Mouse (Mus musculus): ENCODE measurements around the gene Slc35a1. TPM values are rescaled to one million over a fixed set of nuclear protein-coding genes. Genes with fewer than 3 reads are reported as not detected.

The Slc35a1 gene
- polyA plus RNA-seq, 1 experiment from 2014 or later: 26.5 TPM

DNA sequence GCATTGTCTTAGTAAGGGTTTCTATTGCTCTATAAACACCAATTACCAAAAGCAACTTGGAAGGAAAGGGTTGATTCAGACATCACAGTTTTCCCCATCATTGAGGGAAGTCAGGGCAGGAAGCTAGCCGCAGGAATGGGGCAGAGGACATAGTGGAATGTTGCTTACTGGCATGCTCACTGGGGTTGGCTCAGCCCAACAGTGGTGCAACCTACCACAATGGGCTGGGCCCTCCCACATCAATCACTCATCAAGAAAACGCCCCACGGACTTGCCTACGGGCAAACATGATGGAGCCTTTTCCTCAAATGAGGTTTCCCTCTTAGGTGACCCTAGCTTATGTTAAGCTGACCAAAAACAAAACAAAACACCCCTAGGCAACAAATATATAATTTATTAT lies 35.9 kb upstream of the Slc35a1 start:
- no peaks in the 10 kb centered on the region for H3K36me3 ChIP-seq (ENCODE audit: insufficient read depth, low read length)
- no peak overlapping the region for H3K4me2 ChIP-seq (replicated peaks; ENCODE audit: low read depth, low read length)
- H3K9me3 ChIP-seq (ENCODE audit: low read length): no peaks in the 10 kb centered on the region
- no peak overlapping the region for H3K4me3 ChIP-seq (ENCODE audit: low read depth, low read length)
- H3K27me3 ChIP-seq (replicated peaks; ENCODE audit: insufficient read depth, low read length): no peaks in the 10 kb centered on the region
- 60% methylated on average over 4 of the region's 4 CpGs for WGBS
- no peaks in the 10 kb centered on the region for H3K4me1 ChIP-seq (ENCODE audit: insufficient read depth, low read depth, low read length)
- DNase-seq (ENCODE audit: low spot score) (no peak), ATAC-seq (no peak)
- no peak overlapping the region for H3K27ac ChIP-seq (ENCODE audit: low read length)
- no peak overlapping the region for H3K9ac ChIP-seq (replicated peaks; ENCODE audit: low read depth)
- TF ChIP-seq CTCF (IDR thresholded peaks at IDR 0.05) (no peak), EP300 (IDR thresholded peaks at IDR 0.05) (no peak)

- H3K36me3 ChIP-seq (ENCODE audit: insufficient read depth, low read length): no peaks in the 10 kb centered on the region
- TF ChIP-seq CTCF (IDR thresholded peaks at IDR 0.05): no peak
- no peak for TF ChIP-seq EP300 (IDR thresholded peaks at IDR 0.05)
- no peak overlapping the region for H3K9ac ChIP-seq (replicated peaks; ENCODE audit: low read depth)
- H3K4me1 ChIP-seq (ENCODE audit: insufficient read depth, low read depth, low read length): no peaks in the 10 kb centered on the region
- no peak for ATAC-seq
- no peak for DNase-seq (ENCODE audit: low spot score)
- H3K27ac ChIP-seq (ENCODE audit: low read length): no peak overlapping the region
- H3K4me3 ChIP-seq (ENCODE audit: low read depth, low read length): no peak overlapping the region
- H3K9me3 ChIP-seq (ENCODE audit: low read length): no peaks in the 10 kb centered on the region
- H3K4me2 ChIP-seq (replicated peaks; ENCODE audit: low read depth, low read length): no peak overlapping the region
- 85% methylated on average over 7 of the region's 7 CpGs for WGBS
- H3K27me3 ChIP-seq (replicated peaks; ENCODE audit: insufficient read depth, low read length): no peaks in the 10 kb centered on the region
These were observed 33.1 kb upstream of the Slc35a1 start for GRCm38 (mm10) chr4:34720127-34720895.

DNA sequence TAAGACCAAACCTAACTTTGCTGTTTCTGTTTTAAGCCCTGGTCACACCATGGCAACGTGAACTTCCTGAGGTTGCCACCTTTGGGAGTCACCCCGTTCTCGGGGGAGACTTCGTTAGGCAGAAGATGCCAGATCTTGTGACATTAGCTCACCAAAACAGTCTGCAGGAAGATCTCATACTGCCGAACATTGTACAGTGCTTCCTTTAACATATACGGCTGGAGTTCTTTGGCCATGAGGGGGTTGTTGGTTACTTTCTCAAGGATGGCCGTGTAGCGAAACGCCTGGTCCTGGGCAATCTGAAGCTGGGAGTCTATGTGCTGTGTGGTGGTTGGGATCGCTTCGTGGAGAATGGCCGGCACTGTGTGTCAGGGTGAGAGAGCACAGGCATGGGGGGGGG lies 32.2 kb upstream of the Slc35a1 start:
- Histone ChIP-seq H3K27me3 (replicated peaks; ENCODE audit: insufficient read depth, low read length) (no peaks in the 10 kb centered on the region), H3K4me2 (replicated peaks; ENCODE audit: low read depth, low read length) (no peak overlapping the region), H3K36me3 (ENCODE audit: insufficient read depth, low read length) (no peaks in the 10 kb centered on the region), H3K4me1 (ENCODE audit: insufficient read depth, low read depth, low read length) (no peaks in the 10 kb centered on the region), H3K9ac (replicated peaks; ENCODE audit: low read depth) (no peak overlapping the region), H3K4me3 (ENCODE audit: low read depth, low read length) (no peak overlapping the region), H3K9me3 (ENCODE audit: low read length) (no peaks in the 10 kb centered on the region), H3K27ac (ENCODE audit: low read length) (no peak overlapping the region)
- WGBS: 97% methylated on average over 12 of the region's 12 CpGs
- TF ChIP-seq EP300 (IDR thresholded peaks at IDR 0.05) (no peak), CTCF (IDR thresholded peaks at IDR 0.05) (no peak)
- ATAC-seq (no peak), DNase-seq (ENCODE audit: low spot score) (no peak)

GRCm38 (mm10) chr4:34715062-34715461 lies 27.8 kb upstream of the Slc35a1 start:
- DNase-seq (ENCODE audit: low spot score) (no peak), ATAC-seq (no peak)
- H3K9me3 ChIP-seq (ENCODE audit: low read length): no peaks in the 10 kb centered on the region
- H3K4me3 ChIP-seq (ENCODE audit: low read depth, low read length): no peak overlapping the region
- 95% methylated on average over 1 of the region's 1 CpGs for WGBS
- no peak overlapping the region for H3K9ac ChIP-seq (replicated peaks; ENCODE audit: low read depth)
- no peaks in the 10 kb centered on the region for H3K4me1 ChIP-seq (ENCODE audit: insufficient read depth, low read depth, low read length)
- TF ChIP-seq CTCF (IDR thresholded peaks at IDR 0.05): no peak
- no peak for TF ChIP-seq EP300 (IDR thresholded peaks at IDR 0.05)
- no peak overlapping the region for H3K4me2 ChIP-seq (replicated peaks; ENCODE audit: low read depth, low read length)
- no peaks in the 10 kb centered on the region for H3K36me3 ChIP-seq (ENCODE audit: insufficient read depth, low read length)
- no peak overlapping the region for H3K27ac ChIP-seq (ENCODE audit: low read length)
- H3K27me3 ChIP-seq (replicated peaks; ENCODE audit: insufficient read depth, low read length): no peaks in the 10 kb centered on the region

GRCm38 (mm10) chr4:34708127-34708526 lies 20.9 kb upstream of the Slc35a1 start:
- DNase-seq (ENCODE audit: low spot score): no peak
- no peak overlapping the region for H3K4me2 ChIP-seq (replicated peaks; ENCODE audit: low read depth, low read length)
- H3K9me3 ChIP-seq (ENCODE audit: low read length): no peaks in the 10 kb centered on the region
- H3K36me3 ChIP-seq (ENCODE audit: insufficient read depth, low read length): no peaks in the 10 kb centered on the region
- no peak for ATAC-seq
- H3K27me3 ChIP-seq (replicated peaks; ENCODE audit: insufficient read depth, low read length): no peaks in the 10 kb centered on the region
- H3K9ac ChIP-seq (replicated peaks; ENCODE audit: low read depth): no peak overlapping the region
- no peaks in the 10 kb centered on the region for H3K4me1 ChIP-seq (ENCODE audit: insufficient read depth, low read depth, low read length)
- no peak overlapping the region for H3K27ac ChIP-seq (ENCODE audit: low read length)
- WGBS: 61% methylated on average over 3 of the region's 3 CpGs
- H3K4me3 ChIP-seq (ENCODE audit: low read depth, low read length): no peak overlapping the region
- TF ChIP-seq CTCF (IDR thresholded peaks at IDR 0.05): no peak
- no peak for TF ChIP-seq EP300 (IDR thresholded peaks at IDR 0.05)

DNA sequence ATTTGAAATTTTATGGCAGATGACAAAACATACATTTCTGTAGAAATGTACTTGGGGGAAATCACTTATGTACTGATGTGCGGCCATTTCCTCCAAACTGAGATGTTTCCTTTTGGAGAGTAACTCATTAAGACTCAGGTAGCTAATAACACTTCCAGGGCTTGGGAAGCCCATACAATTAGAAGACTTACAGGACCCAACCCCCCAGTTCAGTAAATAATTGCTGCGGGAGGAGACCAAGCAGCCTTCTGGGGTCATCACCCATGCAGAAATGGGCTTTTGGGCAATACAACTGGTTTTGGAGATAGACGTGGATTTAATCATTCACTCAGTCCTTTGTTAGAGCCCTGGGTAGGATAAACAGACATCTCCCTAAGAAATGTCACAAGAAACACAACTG lies 20.0 kb upstream of the Slc35a1 start:
- no peak overlapping the region for H3K9ac ChIP-seq (replicated peaks; ENCODE audit: low read depth)
- H3K36me3 ChIP-seq (ENCODE audit: insufficient read depth, low read length): no peaks in the 10 kb centered on the region
- WGBS: 71% methylated on average over 3 of the region's 3 CpGs
- H3K9me3 ChIP-seq (ENCODE audit: low read length): no peaks in the 10 kb centered on the region
- H3K27me3 ChIP-seq (replicated peaks; ENCODE audit: insufficient read depth, low read length): no peaks in the 10 kb centered on the region
- H3K27ac ChIP-seq (ENCODE audit: low read length): no peak overlapping the region
- H3K4me1 ChIP-seq (ENCODE audit: insufficient read depth, low read depth, low read length): no peaks in the 10 kb centered on the region
- no peak overlapping the region for H3K4me2 ChIP-seq (replicated peaks; ENCODE audit: low read depth, low read length)
- TF ChIP-seq EP300 (IDR thresholded peaks at IDR 0.05) (no peak), CTCF (IDR thresholded peaks at IDR 0.05) (no peak)
- DNase-seq (ENCODE audit: low spot score): no peak
- no peak for ATAC-seq
- no peak overlapping the region for H3K4me3 ChIP-seq (ENCODE audit: low read depth, low read length)
